Mouse (Mus musculus) heart, adult 9 months (tissue): ENCODE results near the gene Slco3a1.

ENCODE experiments used
- DNase-seq, 2 experiments: peaks; one replicate each; pipeline ENCODE4 v3.0.0; 2022; ENCODE audit warnings: low spot score in 2 of 2

Gene Slco3a1

DNA sequence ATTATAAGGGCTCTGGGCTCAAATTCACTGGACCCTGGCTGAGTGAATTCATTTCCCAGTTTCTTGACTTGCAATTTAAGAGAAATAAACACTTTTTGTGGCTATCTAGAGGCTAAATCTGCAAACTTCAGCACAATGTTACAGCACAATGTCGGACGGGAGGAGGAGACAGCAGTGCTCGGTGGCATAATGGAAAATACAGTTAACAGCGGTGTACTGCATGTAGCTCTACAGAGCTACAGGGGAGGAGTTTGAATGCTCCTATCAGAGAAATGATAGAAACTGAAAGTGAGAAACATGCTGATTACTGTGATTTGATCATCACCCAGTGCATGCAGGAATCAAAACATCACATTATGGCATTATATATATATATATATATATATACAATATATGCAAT, 68.5 kb downstream of the Slco3a1 start:
- DNase-seq = no peak

- no peak for DNase-seq
These were observed 68.9 kb downstream of the Slco3a1 start for GRCm38 (mm10) chr7:74485669-74486068.

GRCm38 (mm10) chr7:74484024-74484385, 70.6 kb downstream of the Slco3a1 start:
- DNase-seq = no peak

DNA sequence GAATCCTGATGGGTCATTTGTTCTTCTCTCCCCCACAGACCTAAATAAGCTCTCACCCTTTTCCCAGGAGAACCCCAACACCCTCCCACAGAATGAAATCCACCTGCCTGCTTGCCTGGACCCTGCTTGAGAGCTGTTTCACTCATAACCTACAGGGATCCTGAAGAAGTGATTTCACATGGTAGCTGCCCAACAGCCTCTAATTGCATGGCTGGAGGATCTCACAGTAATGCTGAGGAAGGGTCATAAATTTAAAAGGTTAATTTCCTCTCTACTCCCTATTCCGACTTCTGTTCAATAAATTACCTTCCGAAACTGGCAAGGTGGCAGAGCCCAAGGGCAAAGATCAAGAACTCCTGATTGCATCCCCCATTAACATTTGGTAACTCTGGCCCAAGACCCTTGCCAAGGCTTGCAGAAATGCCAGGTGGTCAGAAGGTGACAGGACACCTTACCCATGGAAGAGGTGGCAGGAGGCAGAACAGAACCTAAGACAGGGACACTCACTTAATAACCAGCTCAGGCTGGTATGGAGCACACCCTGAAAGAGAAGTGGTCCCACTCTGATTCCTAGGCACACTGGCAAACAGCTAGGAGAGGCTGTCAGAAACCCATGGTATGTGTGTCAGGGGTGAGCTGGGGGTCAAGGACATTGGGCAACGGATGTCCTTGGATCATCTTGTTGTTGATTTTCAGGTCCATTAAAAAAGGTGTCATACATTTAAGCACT, 71.1 kb downstream of the Slco3a1 start:
- no peak for DNase-seq

GRCm38 (mm10) chr7:74471740-74472139, 82.8 kb downstream of the Slco3a1 start:
- DNase-seq = no peak

GRCm38 (mm10) chr7:74466886-74467285, 87.7 kb downstream of the Slco3a1 start:
- peak; percentile 9 to 23 for DNase-seq

- peak; percentile 19 to 49 for DNase-seq
These were observed 89.9 kb downstream of the Slco3a1 start for GRCm38 (mm10) chr7:74464638-74465037.

GRCm38 (mm10) chr7:74462451-74462850, 92.1 kb downstream of the Slco3a1 start:
- no peak for DNase-seq

DNA sequence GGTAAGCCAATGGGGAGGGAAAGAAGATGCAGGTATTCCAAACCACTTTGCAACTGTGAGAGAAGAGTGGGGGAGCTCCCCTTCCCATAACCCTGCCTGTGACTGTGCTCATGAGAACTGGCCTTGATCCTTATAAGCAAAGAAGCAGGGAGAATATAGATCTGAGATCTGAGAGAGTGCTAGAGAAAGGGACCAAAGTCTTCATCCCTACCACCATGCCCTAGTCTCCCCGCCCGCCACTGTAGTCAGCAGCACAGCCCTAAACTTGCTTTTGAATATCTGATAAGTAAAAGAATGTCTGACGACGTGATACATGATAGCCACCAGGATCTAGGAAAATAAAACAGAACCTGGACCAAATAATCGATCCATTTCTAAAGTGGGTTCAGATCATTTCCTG, 92.8 kb downstream of the Slco3a1 start:
- no peak for DNase-seq

DNA sequence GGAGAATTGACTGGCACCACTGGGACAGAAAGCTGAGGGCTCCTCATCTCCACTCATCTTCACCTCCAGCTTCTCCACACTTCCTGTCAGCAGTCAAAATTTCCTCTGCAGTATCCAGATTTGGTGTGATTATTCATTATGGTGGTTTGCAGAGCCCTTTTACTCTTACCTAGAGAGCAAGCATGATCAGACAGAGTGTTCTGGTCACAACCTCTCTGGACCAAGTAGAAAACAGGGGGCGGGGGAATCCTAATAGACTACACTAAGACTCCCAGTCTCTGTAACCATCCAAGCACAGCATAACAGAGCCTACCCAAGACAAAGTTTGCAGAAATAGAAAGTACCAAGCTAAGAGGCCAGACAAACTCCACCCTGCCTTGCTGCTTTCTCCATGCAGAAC, 93.4 kb downstream of the Slco3a1 start:
- DNase-seq = no peak

GRCm38 (mm10) chr7:74459812-74460211, 94.8 kb downstream of the Slco3a1 start:
- peak in 1 of 2 experiments; percentile 46 for DNase-seq

GRCm38 (mm10) chr7:74459277-74459676, 95.3 kb downstream of the Slco3a1 start:
- peak in 1 of 2 experiments; percentile 29 for DNase-seq

- DNase-seq = peak; percentile 73 to 75
These were observed 95.9 kb downstream of the Slco3a1 start for GRCm38 (mm10) chr7:74458475-74459221.

DNA sequence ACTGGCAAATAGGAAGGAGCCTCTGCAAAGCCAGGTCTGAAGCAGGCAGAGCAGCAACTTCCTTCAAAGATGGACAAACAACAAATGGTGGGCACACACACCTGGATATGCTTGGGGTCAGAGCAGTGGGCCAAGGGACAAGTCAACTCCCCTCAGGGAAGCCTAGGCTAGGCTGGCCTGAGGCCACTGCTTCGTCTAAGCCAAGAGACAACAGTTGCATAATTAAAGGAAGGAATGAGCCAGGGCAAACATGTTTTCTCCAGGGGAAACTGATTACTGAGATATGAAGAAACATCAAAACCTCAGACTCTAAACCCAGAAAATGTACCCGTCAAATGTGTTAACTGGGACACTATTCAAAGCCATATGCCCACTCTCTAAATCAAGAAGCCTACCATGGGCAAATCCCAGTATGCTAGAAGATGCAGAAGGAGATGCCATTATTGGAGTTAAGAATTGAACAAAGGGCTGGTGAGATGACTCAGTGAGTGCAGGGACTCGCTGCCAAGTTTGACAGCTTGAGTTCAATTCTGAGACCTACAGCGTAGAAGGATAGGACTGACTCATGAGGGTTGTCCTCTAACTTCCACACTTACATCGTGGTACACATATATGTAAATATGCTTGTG, 97.1 kb downstream of the Slco3a1 start:
- DNase-seq = peak; percentile 63 to 80

GRCm38 (mm10) chr7:74456781-74457180, 97.8 kb downstream of the Slco3a1 start:
- DNase-seq = peak in 1 of 2 experiments; percentile 13

- no peak for DNase-seq
These were observed 103.5 kb downstream of the Slco3a1 start for GRCm38 (mm10) chr7:74451047-74451446.

- DNase-seq = no peak
These were observed 104.8 kb downstream of the Slco3a1 start for GRCm38 (mm10) chr7:74449802-74450201.

GRCm38 (mm10) chr7:74447781-74448180, 106.8 kb downstream of the Slco3a1 start:
- no peak for DNase-seq

DNA sequence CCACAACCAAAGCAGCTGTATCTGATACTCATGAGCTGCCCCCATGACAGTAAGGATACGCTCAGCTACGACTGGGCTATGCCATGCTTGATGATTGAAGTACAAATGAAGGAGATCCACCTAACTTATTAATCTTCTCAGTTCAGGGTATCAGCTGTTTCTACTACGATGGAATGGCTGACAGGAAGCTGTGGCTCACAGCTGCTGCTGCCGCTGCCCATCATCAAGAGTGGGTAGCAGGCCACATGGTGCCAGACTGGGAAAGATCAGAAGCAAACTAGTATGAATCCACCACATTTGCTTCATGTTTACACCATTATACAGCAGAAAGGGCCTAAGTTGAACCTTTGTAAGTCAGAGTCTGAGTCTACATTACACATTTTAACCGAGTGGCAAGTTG, 109.4 kb downstream of the Slco3a1 start:
- no peak for DNase-seq

DNA sequence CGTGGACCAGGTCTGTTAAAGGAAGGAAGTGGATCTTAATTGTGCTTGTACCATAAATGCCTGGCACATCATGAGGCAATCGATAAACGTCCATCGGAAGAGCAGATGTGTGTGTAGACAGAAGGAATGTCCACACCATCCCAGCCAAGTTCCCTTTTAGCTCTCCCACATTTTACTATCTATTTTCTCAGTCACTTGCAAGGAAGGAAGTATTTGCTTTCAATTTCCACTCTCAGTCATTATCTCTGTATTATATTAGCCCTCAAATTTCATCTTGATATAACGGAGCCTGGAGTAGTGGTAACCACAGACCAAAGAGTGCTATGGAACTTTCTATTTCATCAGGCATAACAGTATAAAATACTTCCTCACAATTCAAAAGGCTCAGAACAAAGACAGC, 112.2 kb downstream of the Slco3a1 start:
- no peak for DNase-seq

DNA sequence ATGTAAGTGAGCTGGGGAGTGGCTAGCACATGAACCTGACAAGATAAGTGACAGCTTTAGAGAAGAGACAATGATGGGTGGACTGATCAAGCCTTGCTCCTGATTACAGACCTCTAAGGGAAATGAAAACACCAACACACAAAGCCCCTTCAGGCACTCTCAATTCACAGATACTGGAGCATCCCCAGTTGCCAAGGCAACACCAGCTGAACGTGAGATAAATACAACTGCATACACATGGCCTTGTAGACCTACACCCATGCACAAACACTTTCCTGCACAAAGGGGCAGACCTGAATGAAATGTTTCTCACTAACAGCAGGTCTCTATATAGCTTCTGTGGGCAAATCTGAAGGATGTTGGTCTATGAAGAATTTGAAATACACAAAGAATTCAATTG, 117.0 kb downstream of the Slco3a1 start:
- no peak for DNase-seq

DNA sequence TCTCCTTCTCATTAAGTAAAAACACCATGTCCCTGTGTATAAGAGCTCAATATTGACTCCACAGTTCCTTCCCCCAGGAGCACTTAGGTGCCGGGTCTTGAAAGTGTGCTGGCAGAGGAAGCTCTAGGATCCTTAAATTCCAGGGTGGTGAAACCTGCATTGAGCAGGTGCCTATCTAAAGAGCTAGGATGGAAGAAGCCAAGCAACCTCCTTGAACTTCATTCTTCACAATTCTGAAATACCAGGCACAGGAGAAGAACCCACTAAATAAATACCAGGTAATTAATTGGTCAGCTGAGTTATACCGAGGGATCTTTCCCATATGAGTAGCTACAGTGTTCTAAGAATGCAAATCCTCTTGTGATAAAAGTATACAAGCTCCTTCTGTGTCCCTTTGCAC, 117.9 kb downstream of the Slco3a1 start:
- no peak for DNase-seq

DNA sequence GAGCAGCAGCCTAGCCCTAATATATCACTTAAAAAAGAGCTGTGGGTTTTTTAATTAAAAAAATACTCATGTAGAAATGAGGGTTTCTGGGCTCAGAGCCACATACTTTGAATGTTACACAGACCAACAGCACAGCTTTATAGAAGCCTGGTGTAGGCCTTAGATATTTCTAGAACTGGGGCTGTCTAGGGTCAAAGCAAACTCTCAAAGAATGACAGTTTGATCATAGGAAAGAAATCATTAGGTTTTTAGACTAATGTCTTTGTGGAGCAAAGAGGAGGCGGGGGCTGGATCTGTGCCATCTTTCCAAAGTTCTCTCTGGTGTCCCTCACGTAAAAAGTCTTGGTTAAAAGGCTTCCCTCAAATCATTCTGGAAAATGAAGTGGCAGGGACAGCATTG, 121.6 kb downstream of the Slco3a1 start:
- no peak for DNase-seq
